Mouse (Mus musculus) adrenal gland, adult 18-20 months (tissue): ENCODE results near the gene Plcb1. TPM values are rescaled to one million over a fixed set of nuclear protein-coding genes. Genes with fewer than 3 reads are reported as not detected.
A peak's percentile ranks its signal among the peaks of the same experiment; 100 is the strongest.

ENCODE experiments used
- DNase-seq, 2 experiments: peaks; one replicate each; pipeline ENCODE4 v3.0.0; 2021 to 2022; ENCODE audit warnings: low spot score in 2 of 2
- total RNA-seq, 2 experiments: library from RNA; stranded (reverse); gene quantifications; 1 replicate in 1 of 2; 2 replicates in 1 of 2; pipeline ENCODE4 v1.2.3; 2021

Gene Plcb1
- total RNA-seq, 2 experiments from 2014 or later: 51.4 to 88.0 TPM

- DNase-seq: no peak
Measured at GRCm38 (mm10) chr2:134836097-134836496, 50.2 kb downstream of the Plcb1 start.

- no peak for DNase-seq
Measured at GRCm38 (mm10) chr2:134838185-134838584, 52.3 kb downstream of the Plcb1 start.

GRCm38 (mm10) chr2:134838888-134839287 is 53.0 kb downstream of the Plcb1 start:
- DNase-seq: no peak

GRCm38 (mm10) chr2:134842883-134843282 is 57.0 kb downstream of the Plcb1 start:
- no peak for DNase-seq

GRCm38 (mm10) chr2:134844391-134845238 is 58.7 kb downstream of the Plcb1 start:
- DNase-seq: no peak

- no peak for DNase-seq
Measured at GRCm38 (mm10) chr2:134845239-134845738, 59.4 kb downstream of the Plcb1 start.

GRCm38 (mm10) chr2:134846555-134846954 is 60.7 kb downstream of the Plcb1 start:
- no peak for DNase-seq

- DNase-seq: no peak
Measured at GRCm38 (mm10) chr2:134851189-134852171, 65.6 kb downstream of the Plcb1 start.

GRCm38 (mm10) chr2:134856239-134856638 is 70.4 kb downstream of the Plcb1 start:
- DNase-seq: no peak

- no peak for DNase-seq
Measured at GRCm38 (mm10) chr2:134856691-134857090, 70.8 kb downstream of the Plcb1 start.

- peak; percentile 58 to 63 for DNase-seq
Measured at GRCm38 (mm10) chr2:134864985-134865645, 79.2 kb downstream of the Plcb1 start.

- DNase-seq: no peak
Measured at GRCm38 (mm10) chr2:134867381-134867780, 81.5 kb downstream of the Plcb1 start.

GRCm38 (mm10) chr2:134871692-134872489 is 86.0 kb downstream of the Plcb1 start:
- no peak for DNase-seq

- DNase-seq: no peak
Measured at GRCm38 (mm10) chr2:134872490-134872781, 86.6 kb downstream of the Plcb1 start.

GRCm38 (mm10) chr2:134877148-134877547 is 91.3 kb downstream of the Plcb1 start:
- peak in 1 of 2 experiments; percentile 0 for DNase-seq

- no peak for DNase-seq
Measured at GRCm38 (mm10) chr2:134891207-134891606, 105.3 kb downstream of the Plcb1 start.

GRCm38 (mm10) chr2:134894776-134895175 is 108.9 kb downstream of the Plcb1 start:
- DNase-seq: no peak

GRCm38 (mm10) chr2:134896196-134896595 is 110.3 kb downstream of the Plcb1 start:
- no peak for DNase-seq

- no peak for DNase-seq
Measured at GRCm38 (mm10) chr2:134897083-134897482, 111.2 kb downstream of the Plcb1 start.

GRCm38 (mm10) chr2:134901521-134901920 is 115.7 kb downstream of the Plcb1 start:
- DNase-seq: no peak
